Mouse (Mus musculus) intestine, embryonic 16.5 days (tissue): Measurements from ENCODE around the gene Lix1l. TPM values are rescaled to one million over a fixed set of nuclear protein-coding genes. Genes with fewer than 3 reads are reported as not detected.

Experiments used
- ATAC-seq: fragments of 200-750 bp; cut with Nextera tagmentation; 2 replicates; pipeline ENCODE4 v1.8.0; 2017; ENCODE audit warnings: moderate TSS enrichment, moderate library complexity
- H3K27ac ChIP-seq: fragments of 300-500 bp; sonication (generic); 2 replicates; pipeline ENCODE4 v1.5.1; 2014; ENCODE audit warnings: mild to moderate bottlenecking, low read length
- H3K27me3 ChIP-seq: fragments of 300-500 bp; sonication (generic); replicated peaks from 2 replicates; pipeline ENCODE4 v1.6.1; 2014; ENCODE audit warnings: low read length, control low read depth, mixed read lengths; ENCODE audit not compliant: control insufficient read depth, insufficient read depth
- H3K36me3 ChIP-seq: fragments of 300-500 bp; sonication (generic); 2 replicates; pipeline ENCODE4 v1.6.1; 2014; ENCODE audit warnings: low read length, control low read depth; ENCODE audit not compliant: control insufficient read depth, insufficient read depth
- H3K4me1 ChIP-seq: fragments of 300-500 bp; sonication (generic); 2 replicates; pipeline ENCODE4 v1.6.1; 2014; ENCODE audit warnings: low read length, control low read depth, mixed read lengths; ENCODE audit not compliant: control insufficient read depth, insufficient read depth
- H3K4me2 ChIP-seq: fragments of 300-500 bp; sonication (generic); 2 replicates; pipeline ENCODE4 v1.6.1; 2014; ENCODE audit warnings: low read depth, low read length, control low read depth
- H3K4me3 ChIP-seq: fragments of 300-500 bp; sonication (generic); 2 replicates; pipeline ENCODE4 v1.5.1; 2014; ENCODE audit warnings: mild to moderate bottlenecking, low read length
- H3K9ac ChIP-seq: fragments of 300-500 bp; sonication (generic); 2 replicates; pipeline ENCODE4 v1.6.1; 2014; ENCODE audit warnings: low read depth, low read length
- H3K9me3 ChIP-seq: fragments of 300-500 bp; sonication (generic); 2 replicates; pipeline ENCODE4 v1.6.1; 2016; ENCODE audit warnings: low read length, control low read depth; ENCODE audit not compliant: control insufficient read depth
- WGBS: fragments of 180-500 bp; shearing (Covaris S2); extraction: QIAGEN DNeasy Blood & Tissue Kit; methylation state at CpG from one replicate; pipeline ENCODE4 v1.1.7; 2014; 5-methylcytosine and 5-hydroxymethylcytosine counted together
- polyA plus RNA-seq: library from polyadenylated mRNA; unstranded; fragments of >200 nt; fragmentation: Nextera tagmentation; extraction: Ambion mirVana; gene quantifications from 2 replicates; pipeline ENCODE4 v1.2.1, GENCODE M21; 2015

Gene Lix1l
- 4.8 TPM in 2 replicates for polyA plus RNA-seq

- H3K9ac ChIP-seq = peak within 1 kb of the TSS; percentile 78
- H3K4me2 ChIP-seq = peak within 1 kb of the TSS; percentile 72
- H3K4me3 ChIP-seq = peak within 1 kb of the TSS; percentile 66
- under 1% methylated on average over 27 of the region's 27 CpGs for WGBS
- peak within 1 kb of the TSS; percentile 95 for H3K27ac ChIP-seq
- peaks cover 20% of the 10 kb centered on the region for H3K27me3 ChIP-seq
- no peaks in the 10 kb centered on the region for H3K9me3 ChIP-seq
- no peaks in the 10 kb centered on the region for H3K36me3 ChIP-seq
- H3K4me1 ChIP-seq = peaks cover 29% of the 10 kb centered on the region
- peak; percentile 91 for ATAC-seq
These were observed at the start of gene Lix1l for GRCm38 (mm10) chr3:96600639-96601250. Gene Lix1l (plus strand): TSS chr3:96601149.

GRCm38 (mm10) chr3:96551203-96551602 is 49.7 kb upstream of the Lix1l start:
- ATAC-seq = peak; percentile 19; the same call in 1 of the 2 replicates
- Histone ChIP-seq H3K9ac (peak overlapping the region; percentile 3; the same call in 1 of the 2 replicates), H3K4me3 (no peak overlapping the region), H3K9me3 (no peaks in the 10 kb centered on the region), H3K4me1 (peaks cover 24% of the 10 kb centered on the region), H3K36me3 (no peaks in the 10 kb centered on the region), H3K27me3 (no peaks in the 10 kb centered on the region), H3K4me2 (no peak overlapping the region), H3K27ac (no peak overlapping the region)
- 10% methylated on average over 8 of the region's 8 CpGs for WGBS

GRCm38 (mm10) chr3:96551890-96552289 is 49.1 kb upstream of the Lix1l start:
- Histone ChIP-seq H3K9ac (no peak overlapping the region), H3K27ac (no peak overlapping the region), H3K9me3 (no peaks in the 10 kb centered on the region), H3K4me3 (no peak overlapping the region), H3K4me1 (peaks cover 27% of the 10 kb centered on the region), H3K36me3 (no peaks in the 10 kb centered on the region), H3K4me2 (no peak overlapping the region), H3K27me3 (no peaks in the 10 kb centered on the region)
- ATAC-seq = no peak
- WGBS = 51% methylated on average over 7 of the region's 7 CpGs

- Histone ChIP-seq H3K4me3 (no peak overlapping the region), H3K27ac (no peak overlapping the region), H3K4me2 (no peak overlapping the region), H3K9me3 (no peaks in the 10 kb centered on the region), H3K9ac (0 out of 2 replicates have a peak overlapping the region, but pooled peaks have one; percentile 18), H3K4me1 (peaks cover 26% of the 10 kb centered on the region), H3K27me3 (no peaks in the 10 kb centered on the region), H3K36me3 (no peaks in the 10 kb centered on the region)
- WGBS = 64% methylated on average over 6 of the region's 6 CpGs
- ATAC-seq = no peak
These were observed 47.3 kb upstream of the Lix1l start for GRCm38 (mm10) chr3:96553601-96554000.

- WGBS = 84% methylated on average over 6 of the region's 6 CpGs
- Histone ChIP-seq H3K4me1 (peaks cover 26% of the 10 kb centered on the region), H3K4me2 (no peak overlapping the region), H3K4me3 (no peak overlapping the region), H3K36me3 (no peaks in the 10 kb centered on the region), H3K27me3 (no peaks in the 10 kb centered on the region), H3K9me3 (no peaks in the 10 kb centered on the region), H3K27ac (0 out of 2 replicates have a peak overlapping the region, but pooled peaks have one; percentile 75), H3K9ac (no peak overlapping the region)
- ATAC-seq = no peak
These were observed 46.7 kb upstream of the Lix1l start for GRCm38 (mm10) chr3:96554251-96554650.

- Histone ChIP-seq H3K4me1 (peaks cover 29% of the 10 kb centered on the region), H3K4me2 (0 out of 2 replicates have a peak overlapping the region, but pooled peaks have one; percentile 17), H3K36me3 (peaks cover 5% of the 10 kb centered on the region; the same call in 1 of the 2 replicates), H3K27me3 (no peaks in the 10 kb centered on the region), H3K4me3 (no peak overlapping the region), H3K9me3 (no peaks in the 10 kb centered on the region), H3K9ac (0 out of 2 replicates have a peak overlapping the region, but pooled peaks have one; percentile 9), H3K27ac (peak overlapping the region; percentile 75)
- peak; percentile 21 for ATAC-seq
- WGBS = 25% methylated on average over 12 of the region's 12 CpGs
These were observed 45.8 kb upstream of the Lix1l start for GRCm38 (mm10) chr3:96555041-96555596.

- no peak for ATAC-seq
- Histone ChIP-seq H3K4me3 (peak overlapping the region; percentile 89), H3K27me3 (no peaks in the 10 kb centered on the region), H3K4me2 (peak overlapping the region; percentile 86), H3K9ac (peak overlapping the region; percentile 76), H3K27ac (peak overlapping the region; percentile 96), H3K4me1 (peaks cover 39% of the 10 kb centered on the region), H3K36me3 (peaks cover 9% of the 10 kb centered on the region), H3K9me3 (no peaks in the 10 kb centered on the region)
- 66% methylated on average over 15 of the region's 15 CpGs for WGBS
These were observed 44.8 kb upstream of the Lix1l start for GRCm38 (mm10) chr3:96555999-96556614.

GRCm38 (mm10) chr3:96556651-96557635 is 44.0 kb upstream of the Lix1l start:
- H3K27me3 ChIP-seq = no peaks in the 10 kb centered on the region
- peaks cover 13% of the 10 kb centered on the region for H3K36me3 ChIP-seq
- peak overlapping the region; percentile 76 for H3K9ac ChIP-seq
- H3K9me3 ChIP-seq = no peaks in the 10 kb centered on the region
- H3K4me2 ChIP-seq = peak overlapping the region; percentile 86
- H3K4me1 ChIP-seq = peaks cover 40% of the 10 kb centered on the region
- ATAC-seq = no peak
- 3% methylated on average over 22 of the region's 22 CpGs for WGBS
- H3K27ac ChIP-seq = peak overlapping the region; percentile 96
- H3K4me3 ChIP-seq = peak overlapping the region; percentile 89
